Mouse (Mus musculus) heart, postnatal 0 days (tissue): ENCODE measurements around the gene Ispd. TPM values are rescaled to one million over a fixed set of nuclear protein-coding genes. Genes with fewer than 3 reads are reported as not detected.
A peak's percentile ranks its signal among the peaks of the same experiment; 100 is the strongest.
"Not testable (repeated sequence)": the region's sequence is repeated elsewhere in the genome, so short reads cannot be mapped to it uniquely, and the experiment has no call there.

Source experiments
- ATAC-seq: fragments of 200-750 bp; cut with Nextera tagmentation; 2 replicates; pipeline ENCODE4 v1.8.0; 2017; ENCODE audit warnings: low read depth, moderate number of reproducible peaks, moderate library complexity; ENCODE audit not compliant: insufficient read depth
- DNase-seq: peaks from one replicate; pipeline ENCODE4 v3.0.0-alpha.2; 2016; ENCODE audit warnings: low spot score
- H3K27ac ChIP-seq: fragments of 300-500 bp; sonication (generic); 2 replicates; pipeline ENCODE4 v1.5.1; 2014; ENCODE audit warnings: low read depth, mild to moderate bottlenecking
- H3K27me3 ChIP-seq: fragments of 300-500 bp; sonication (generic); 2 replicates; pipeline ENCODE4 v1.6.1; 2014; ENCODE audit warnings: low read length, mixed read lengths; ENCODE audit not compliant: control insufficient read depth, insufficient read depth
- H3K36me3 ChIP-seq: fragments of 300-500 bp; sonication (generic); replicated peaks from 2 replicates; pipeline ENCODE4 v1.6.1; 2014; ENCODE audit warnings: low read length, mixed read lengths; ENCODE audit not compliant: control insufficient read depth, insufficient read depth
- H3K4me1 ChIP-seq: fragments of 300-500 bp; sonication (generic); 2 replicates; pipeline ENCODE4 v1.6.1; 2014; ENCODE audit warnings: antibody characterized with exemption; ENCODE audit not compliant: control insufficient read depth, insufficient read depth
- H3K4me2 ChIP-seq: fragments of 300-500 bp; sonication (generic); 2 replicates; pipeline ENCODE4 v1.6.1; 2014; ENCODE audit warnings: low read depth, mild to moderate bottlenecking, low read length, moderate library complexity
- H3K4me3 ChIP-seq: fragments of 300-500 bp; sonication (generic); 2 replicates; pipeline ENCODE4 v1.5.1; 2014; ENCODE audit warnings: low read depth, low read length
- H3K9ac ChIP-seq: fragments of 300-500 bp; sonication (generic); replicated peaks from 2 replicates; pipeline ENCODE4 v1.6.1; 2014; ENCODE audit warnings: low read depth, low read length, mixed read lengths
- H3K9me3 ChIP-seq: fragments of 300-500 bp; sonication (generic); replicated peaks from 2 replicates; pipeline ENCODE4 v1.6.1; 2016; ENCODE audit warnings: low read length; ENCODE audit not compliant: control insufficient read depth
- CTCF ChIP-seq: IDR thresholded peaks from 2 replicates; pipeline ENCODE4 v1.5.1; 2016; ENCODE audit warnings: antibody characterized with exemption, control low read depth, low read depth
- EP300 ChIP-seq: IDR thresholded peaks from 2 replicates; pipeline ENCODE4 v1.6.1; 2016; ENCODE audit warnings: antibody characterized with exemption, low read depth
- whole genome bisulfite sequencing: fragments of 180-500 bp; shearing (Covaris S2); extraction: QIAGEN DNeasy Blood & Tissue Kit; methylation state at CpG from one replicate; pipeline ENCODE4 v1.1.7; 2014; 5-methylcytosine and 5-hydroxymethylcytosine counted together
- polyA plus RNA-seq: library from polyadenylated mRNA; unstranded; fragments of >200 nt; fragmentation: Nextera tagmentation; extraction: Ambion mirVana; gene quantifications from 2 replicates; pipeline ENCODE4 v1.2.1, GENCODE M21; 2015
- total RNA-seq: library from RNA; depleted of rRNA; stranded (reverse); fragments of >200 nt; gene quantifications from 2 replicates; pipeline ENCODE4 v1.2.3, GENCODE M21; 2014; ENCODE audit warnings: low replicate concordance

Gene Ispd
- total and polyA plus RNA-seq, 2 experiments from 2014 or later, result 6.6 to 8.5 TPM

DNA sequence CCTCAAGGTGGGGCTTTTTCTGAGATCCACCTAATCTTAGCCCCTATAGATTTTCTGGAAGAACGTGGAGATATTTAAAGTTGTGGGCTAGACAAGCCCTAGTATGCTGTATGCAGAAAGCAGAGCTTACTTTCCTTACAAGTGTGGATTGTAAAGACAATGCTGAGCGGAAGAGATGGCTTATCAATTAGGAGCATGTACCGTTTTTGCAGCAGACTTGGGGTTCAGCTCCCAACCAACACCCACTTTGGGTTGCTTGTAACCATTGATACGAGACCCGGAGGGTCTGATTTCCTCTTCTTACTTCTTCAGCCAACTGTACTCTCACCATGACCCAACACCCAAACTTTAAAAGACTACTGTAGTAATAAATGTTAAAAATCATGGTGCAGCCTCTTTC, 20.6 kb upstream of the Ispd start:
- Histone ChIP-seq H3K27me3 (no peaks in the 10 kb centered on the region), H3K4me1 (no peaks in the 10 kb centered on the region), H3K9ac (no peak overlapping the region), H3K36me3 (no peaks in the 10 kb centered on the region), H3K4me3 (no peak overlapping the region), H3K27ac (no peak overlapping the region), H3K9me3 (no peaks in the 10 kb centered on the region), H3K4me2 (no peak overlapping the region)
- ATAC-seq (no peak), DNase-seq (no peak)
- no peak for TF ChIP-seq EP300
- no peak for TF ChIP-seq CTCF
- 79% methylated on average over 5 of the region's 5 CpGs for WGBS

DNA sequence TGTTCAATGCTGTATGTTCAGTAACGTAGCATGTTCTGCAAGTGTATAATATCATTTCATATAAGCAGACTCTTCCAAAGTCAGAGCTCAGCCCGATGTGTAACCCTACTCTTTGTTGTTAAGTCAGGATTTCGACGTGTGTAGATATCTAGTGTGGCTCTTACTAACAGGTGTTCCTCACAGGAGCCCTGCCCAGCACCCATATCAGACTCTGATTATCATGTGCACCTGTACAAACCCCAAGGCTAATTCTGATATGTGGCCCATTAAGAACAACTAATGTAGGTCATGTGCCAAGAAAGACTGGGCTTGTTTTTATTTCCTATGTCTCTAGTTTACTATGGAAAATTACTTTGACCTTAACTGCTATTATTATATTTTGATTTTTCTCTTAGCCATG, 17.2 kb upstream of the Ispd start:
- Histone ChIP-seq H3K9me3 (no peaks in the 10 kb centered on the region), H3K9ac (no peak overlapping the region), H3K27me3 (no peaks in the 10 kb centered on the region), H3K4me1 (no peaks in the 10 kb centered on the region), H3K4me3 (no peak overlapping the region), H3K36me3 (no peaks in the 10 kb centered on the region), H3K4me2 (no peak overlapping the region), H3K27ac (no peak overlapping the region)
- no peak for ATAC-seq
- TF ChIP-seq CTCF (no peak), EP300 (no peak)
- no peak for DNase-seq
- 76% methylated on average over 4 of the region's 4 CpGs for WGBS

- Histone ChIP-seq H3K36me3 (no peaks in the 10 kb centered on the region), H3K27ac (no peak overlapping the region), H3K27me3 (no peaks in the 10 kb centered on the region), H3K9ac (no peak overlapping the region), H3K4me2 (no peak overlapping the region), H3K4me3 (no peak overlapping the region), H3K4me1 (no peaks in the 10 kb centered on the region), H3K9me3 (no peaks in the 10 kb centered on the region)
- DNase-seq (no peak), ATAC-seq (no peak)
- 40% methylated on average over 4 of the region's 4 CpGs for WGBS
- TF ChIP-seq CTCF (peak; percentile 50), EP300 (no peak)
These were observed 7.8 kb upstream of the Ispd start for GRCm38 (mm10) chr12:36373237-36373998.

DNA sequence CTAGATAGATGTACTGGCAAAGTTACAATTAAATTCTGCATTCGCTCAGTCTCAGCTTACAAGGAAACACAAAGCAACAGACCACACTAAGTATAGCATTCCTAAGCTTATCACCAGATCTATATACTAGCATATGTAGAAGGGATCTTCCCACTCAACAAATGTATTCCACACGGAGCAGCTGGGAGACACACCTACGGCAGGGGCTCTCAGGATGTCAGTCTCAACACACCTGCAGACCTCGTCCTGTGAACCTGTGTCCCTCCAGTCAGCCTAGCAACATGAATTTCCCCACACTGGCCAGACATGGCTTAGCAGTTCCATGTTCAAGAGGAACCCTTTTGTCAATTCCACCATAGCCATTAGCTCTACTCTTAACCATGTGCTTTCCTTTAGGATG, 4.9 kb upstream of the Ispd start:
- H3K9me3 ChIP-seq, H3K27me3 ChIP-seq, DNase-seq, H3K27ac ChIP-seq, H3K4me3 ChIP-seq, H3K4me2 ChIP-seq, H3K36me3 ChIP-seq, H3K4me1 ChIP-seq, ATAC-seq, H3K9ac ChIP-seq: not testable (repeated sequence)
- WGBS, result 77% methylated on average over 3 of the region's 4 CpGs

GRCm38 (mm10) chr12:36380254-36380653, 996 bp upstream of the Ispd start:
- Histone ChIP-seq H3K27me3 (no peaks in the 10 kb centered on the region), H3K9me3 (no peaks in the 10 kb centered on the region), H3K9ac (no peak overlapping the region), H3K4me3 (no peak overlapping the region), H3K27ac (no peak overlapping the region), H3K36me3 (no peaks in the 10 kb centered on the region), H3K4me1 (peaks cover 11% of the 10 kb centered on the region; the same call in 1 of the 2 replicates), H3K4me2 (no peak overlapping the region)
- TF ChIP-seq CTCF (no peak), EP300 (no peak)
- no peak for ATAC-seq
- DNase-seq, result no peak
- 71% methylated on average over 3 of the region's 3 CpGs for WGBS

DNA sequence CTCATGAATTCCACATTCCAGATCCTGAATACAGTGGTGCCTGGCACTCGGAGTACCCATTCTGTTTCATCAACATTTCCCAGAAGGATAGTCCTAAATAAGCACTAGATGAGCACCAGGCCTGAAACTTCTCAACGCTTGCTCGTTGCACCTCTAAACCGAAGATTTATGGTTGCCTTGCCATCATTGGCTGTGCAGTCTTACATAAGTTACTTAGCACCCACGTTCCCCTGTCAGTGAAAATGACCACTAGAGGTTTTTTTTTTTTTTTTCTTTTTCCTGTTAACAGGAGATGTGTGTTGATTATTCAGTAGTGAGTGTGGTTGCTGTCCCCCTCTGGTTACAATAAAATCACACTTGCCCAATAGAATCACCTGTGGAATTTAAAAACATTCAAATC, 444 bp upstream of the Ispd start:
- TF ChIP-seq EP300 (no peak), CTCF (no peak)
- no peaks in the 10 kb centered on the region for H3K36me3 ChIP-seq

More for the DNA sequence above, 444 bp upstream of the Ispd start:
- DNase-seq, result no peak
- Histone ChIP-seq H3K4me3 (peak overlapping the region; percentile 62), H3K9ac (no peak overlapping the region; the same call in 1 of the 2 replicates), H3K4me2 (peak overlapping the region; percentile 92), H3K27ac (peak overlapping the region; percentile 98; the same call in 1 of the 2 replicates), H3K27me3 (no peaks in the 10 kb centered on the region), H3K4me1 (peaks cover 11% of the 10 kb centered on the region; the same call in 1 of the 2 replicates), H3K9me3 (no peaks in the 10 kb centered on the region)
- 73% methylated on average over 5 of the region's 5 CpGs for WGBS
- ATAC-seq, result no peak
